Mouse (Mus musculus): ENCODE measurements around the gene Naxd.
A peak's percentile ranks its signal among the peaks of the same experiment; 100 is the strongest.
"Not testable (repeated sequence)": the region's sequence is repeated elsewhere in the genome, so short reads cannot be mapped to it uniquely, and the experiment has no call there.

DNA sequence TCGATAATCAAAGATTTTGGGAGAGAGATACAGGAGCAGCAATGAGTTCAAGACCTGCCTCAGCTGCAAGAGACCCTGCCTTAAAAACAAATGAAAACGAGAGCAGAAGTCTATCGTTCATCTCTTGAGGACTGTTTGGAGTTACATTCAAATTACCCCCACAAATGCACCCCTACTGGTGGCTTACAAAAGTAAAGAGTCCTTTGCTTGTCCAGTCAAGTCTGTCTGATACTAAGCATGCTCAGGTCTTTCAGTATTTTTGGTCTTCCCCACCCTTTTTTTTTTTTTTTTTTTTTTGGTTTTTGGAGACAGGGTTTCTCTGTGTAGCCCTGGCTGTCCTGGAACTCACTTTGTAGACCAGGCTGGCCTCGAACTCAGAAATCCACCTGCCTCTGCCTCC is 54.2 kb downstream of the Naxd start:
- not testable (repeated sequence) for TF ChIP-seq CHD2 (IDR thresholded peaks at IDR 0.05; ENCODE audit: low read length); MYC (IDR thresholded peaks at IDR 0.05; ENCODE audit: low read depth, low read length); POLR2A (IDR thresholded peaks at IDR 0.05; ENCODE audit: control insufficient read depth in 1 of 2, insufficient read depth in 1 of 2, low read depth in 1 of 2, low read length in 2 of 2, poor library complexity in 1 of 2); POLR2AphosphoS2 (IDR thresholded peaks at IDR 0.05; ENCODE audit: low read length); ELF1 (IDR thresholded peaks at IDR 0.05; ENCODE audit: low read depth, low read length); USF1 (IDR thresholded peaks at IDR 0.05; ENCODE audit: low read depth, low read length)
- TF ChIP-seq EP300 (IDR thresholded peaks at IDR 0.05; ENCODE audit: low read depth in 1 of 2, low read length in 2 of 2) = 0 out of 4 replicates have a peak, but pooled peaks of 1 of the 2 experiments have one; percentile 23
- peak in 2 of 3 experiments; percentile 27 to 48; a peak in 3 of 6 replicates for TF ChIP-seq CTCF (IDR thresholded peaks at IDR 0.05 in 2 of 3, conservative IDR thresholded peaks at IDR 0.05 in 1 of 3; ENCODE audit: control insufficient read depth in 1 of 3, insufficient read depth in 1 of 3, low read depth in 2 of 3, low read length in 3 of 3, poor library complexity in 1 of 3, severe bottlenecking in 1 of 3)
- 0 out of 2 replicates have a peak, but pooled peaks have one; percentile 6 for TF ChIP-seq GATA1 (IDR thresholded peaks at IDR 0.05; ENCODE audit: low read depth, low read length)
- peak; percentile 64 for TF ChIP-seq ZNF384 (IDR thresholded peaks at IDR 0.05; ENCODE audit: low read depth, low read length)
- TF ChIP-seq SIN3A (IDR thresholded peaks at IDR 0.05; ENCODE audit: low read length) = peak; percentile 35; the same call in 1 of the 2 replicates

Measured in MEL (cell line).